Mouse (Mus musculus): ENCODE measurements around the gene Lrrc8d.
"Not testable (repeated sequence)": the region's sequence is repeated elsewhere in the genome, so short reads cannot be mapped to it uniquely, and the experiment has no call there.

Lrrc8d gene

DNA sequence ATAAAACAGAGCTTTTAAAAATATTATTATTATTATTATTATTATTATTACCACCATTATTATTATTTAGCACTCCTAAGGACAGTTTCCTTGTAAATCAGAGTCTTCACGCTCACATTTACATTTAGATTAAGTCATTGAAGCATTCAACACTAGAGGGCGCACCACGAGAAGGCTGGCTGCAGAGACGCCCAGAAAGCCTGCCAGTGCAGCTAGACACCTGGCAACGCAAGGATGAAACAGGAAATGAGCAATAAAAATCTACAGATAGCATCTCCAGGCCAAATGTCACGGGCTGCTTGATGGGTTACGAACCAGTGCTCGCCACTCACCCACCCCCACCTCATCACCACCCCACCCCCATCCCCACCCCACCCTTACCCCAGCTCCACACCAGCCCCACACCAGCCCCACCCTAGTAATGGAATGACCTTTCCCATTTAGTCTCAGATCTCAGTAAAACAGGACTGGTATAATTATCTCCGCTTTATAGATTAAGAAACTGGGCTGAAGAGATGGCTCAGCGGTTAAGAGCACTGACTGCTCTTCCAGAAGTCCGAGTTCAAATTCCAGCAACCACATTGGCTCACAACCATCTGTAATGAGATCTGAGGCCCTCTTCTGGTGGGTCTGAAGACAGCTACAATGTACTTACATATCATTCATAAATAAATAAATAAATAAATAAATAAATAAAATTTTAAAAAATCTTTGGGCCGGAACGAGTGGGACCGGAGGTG, 14.7 kb upstream of the Lrrc8d start:
- peak; percentile 93 for DNase-seq (ENCODE audit: low spot score)

DNA sequence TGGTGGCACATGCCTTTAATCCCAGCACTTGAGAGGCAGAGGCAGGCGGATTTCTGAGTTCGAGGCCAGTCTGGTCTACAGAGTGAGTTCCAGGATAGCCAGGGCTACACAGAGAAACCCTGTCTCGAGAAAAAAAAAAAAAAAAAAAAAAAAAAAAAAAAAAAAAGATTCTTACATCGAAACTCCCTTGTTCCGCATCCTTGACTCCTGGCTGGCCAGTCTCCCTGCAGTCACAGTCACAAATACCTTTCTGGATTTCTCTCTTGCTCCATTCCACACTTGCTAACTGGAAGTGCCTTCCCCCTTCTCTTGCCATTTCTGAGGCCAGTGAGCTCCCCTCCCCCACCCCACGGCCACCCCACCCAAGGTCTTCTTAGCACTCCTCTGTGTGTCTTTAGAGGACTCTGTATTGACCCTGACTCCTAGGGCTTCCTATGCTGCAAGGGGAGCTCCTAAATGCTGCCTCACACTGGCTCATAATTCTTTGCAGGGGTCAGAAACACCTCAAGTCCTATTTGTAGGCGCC, 13.9 kb upstream of the Lrrc8d start:
- DNase-seq (ENCODE audit: low spot score) = not testable (repeated sequence)

DNA sequence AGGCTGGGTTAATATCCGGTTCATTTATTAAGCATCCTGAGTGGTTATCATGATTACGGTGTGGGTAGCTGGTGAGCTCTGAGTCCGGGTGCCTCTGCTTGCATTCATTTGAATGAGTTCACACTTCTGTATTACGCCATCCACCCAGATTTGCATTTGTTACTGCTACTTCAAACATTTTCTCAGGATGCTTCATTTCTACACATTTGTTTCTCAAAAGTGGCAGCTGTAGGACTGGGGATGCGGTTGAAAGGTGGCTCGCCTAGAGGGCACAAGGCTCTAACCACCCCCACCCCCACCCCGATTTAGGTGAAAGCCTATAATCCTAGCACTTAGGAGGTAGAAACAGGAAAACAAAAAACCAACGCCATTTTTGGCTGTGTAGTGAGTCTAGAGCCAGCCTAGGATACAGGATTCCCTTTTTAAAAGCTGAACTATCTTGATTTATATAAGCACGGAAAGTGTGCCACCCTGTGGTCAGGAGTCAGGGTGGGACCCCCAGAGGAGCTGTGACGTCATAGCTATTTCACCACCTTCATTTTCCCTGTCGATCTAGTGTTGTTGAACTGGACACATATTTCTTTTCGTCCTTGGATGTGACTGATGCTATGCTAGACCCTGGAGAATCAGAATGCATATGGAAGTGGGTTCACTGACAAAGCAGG, 13.3 kb upstream of the Lrrc8d start:
- no peak for DNase-seq (ENCODE audit: low spot score)

DNA sequence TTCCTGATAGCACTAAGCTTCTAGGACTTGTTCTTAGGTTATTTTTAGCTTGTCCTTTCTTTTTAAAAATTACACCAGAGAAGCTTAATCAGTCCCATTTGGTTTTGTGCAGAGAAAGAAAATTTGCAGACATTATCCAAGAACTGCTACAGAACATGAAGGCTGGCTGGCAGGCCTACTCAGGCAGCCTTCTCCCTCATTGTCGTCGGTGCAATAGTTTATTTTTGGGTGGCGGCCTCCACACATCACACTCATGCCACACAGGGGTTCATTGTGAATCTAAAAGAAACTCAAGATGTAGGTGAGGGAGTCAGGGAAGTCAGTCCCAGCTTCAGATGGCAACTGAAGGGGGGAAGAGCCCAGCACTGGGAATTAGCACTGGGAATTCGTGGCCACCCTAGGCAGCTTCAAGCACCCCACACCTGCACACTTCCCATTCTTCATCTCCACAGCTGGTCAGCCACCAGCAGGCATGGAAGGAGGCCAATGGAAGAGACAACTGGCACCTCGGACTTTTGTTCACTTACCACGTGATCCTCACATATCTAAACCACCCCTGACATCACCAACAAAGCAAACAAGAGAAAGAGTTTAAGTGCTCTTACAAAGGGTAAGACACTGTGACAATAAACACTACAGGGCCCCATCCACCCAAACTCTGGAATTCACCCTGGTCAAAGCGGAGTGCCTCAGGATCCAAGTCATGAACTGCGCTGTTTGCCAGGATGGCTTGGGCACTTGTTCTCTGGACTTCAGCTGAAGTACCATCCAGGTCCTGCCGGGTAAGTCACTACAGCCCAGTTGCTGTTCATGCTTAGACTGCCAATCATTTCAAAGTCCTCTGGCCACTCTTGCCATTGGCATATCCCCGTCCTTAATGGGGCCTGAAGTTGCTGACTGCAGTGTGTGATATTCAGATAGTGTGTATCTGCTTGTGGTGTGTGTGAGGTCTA, 9.0 kb upstream of the Lrrc8d start:
- DNase-seq (ENCODE audit: low spot score) = no peak

GRCm38 (mm10) chr5:105691645-105692044, 8.1 kb upstream of the Lrrc8d start:
- DNase-seq (ENCODE audit: low spot score) = no peak

- no peak for DNase-seq (ENCODE audit: low spot score)
Observed at GRCm38 (mm10) chr5:105694339-105694930, 5.3 kb upstream of the Lrrc8d start.

DNA sequence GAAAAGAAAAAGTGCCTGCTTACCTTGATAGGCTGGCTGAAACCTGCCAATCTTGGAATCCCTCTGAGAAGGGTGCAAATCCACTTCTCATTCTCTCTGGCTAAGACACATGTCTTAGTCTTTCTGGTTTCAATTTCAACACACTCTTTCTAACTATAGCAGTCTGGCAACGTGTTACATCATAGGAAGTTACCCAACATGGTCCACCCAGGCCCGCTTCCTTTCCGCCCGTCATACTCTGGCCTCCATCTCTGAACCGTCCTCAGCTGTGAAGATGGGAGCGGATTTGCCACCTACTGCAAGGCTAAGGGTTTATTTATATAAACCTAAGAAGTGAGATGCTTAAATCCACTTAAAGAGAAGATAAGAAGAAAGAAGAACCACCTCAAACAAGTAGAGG, 3.7 kb upstream of the Lrrc8d start:
- no peak for DNase-seq (ENCODE audit: low spot score)

- DNase-seq (ENCODE audit: low spot score) = no peak
Observed at GRCm38 (mm10) chr5:105697886-105698285, 1.9 kb upstream of the Lrrc8d start.

DNA sequence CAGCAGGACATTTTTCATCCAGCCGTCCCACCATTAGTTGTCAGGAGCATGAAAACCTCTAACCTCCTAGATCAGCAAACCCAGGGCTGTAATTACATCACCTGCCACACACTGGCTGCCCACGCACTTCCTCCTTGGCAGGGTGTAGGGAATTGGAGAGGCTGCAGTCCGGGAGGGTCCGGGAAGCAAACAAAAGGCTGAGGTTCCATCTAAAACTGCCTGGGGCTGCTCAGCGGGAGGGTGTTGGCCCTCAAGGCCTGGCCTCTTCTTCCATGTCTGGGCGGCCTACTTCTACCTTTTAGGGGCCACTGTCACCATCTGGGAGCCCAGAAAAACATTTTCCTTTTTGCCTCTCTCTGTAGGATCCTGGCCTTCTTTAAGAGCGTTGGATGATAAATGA, 1.1 kb upstream of the Lrrc8d start:
- DNase-seq (ENCODE audit: low spot score) = peak; percentile 69

DNA sequence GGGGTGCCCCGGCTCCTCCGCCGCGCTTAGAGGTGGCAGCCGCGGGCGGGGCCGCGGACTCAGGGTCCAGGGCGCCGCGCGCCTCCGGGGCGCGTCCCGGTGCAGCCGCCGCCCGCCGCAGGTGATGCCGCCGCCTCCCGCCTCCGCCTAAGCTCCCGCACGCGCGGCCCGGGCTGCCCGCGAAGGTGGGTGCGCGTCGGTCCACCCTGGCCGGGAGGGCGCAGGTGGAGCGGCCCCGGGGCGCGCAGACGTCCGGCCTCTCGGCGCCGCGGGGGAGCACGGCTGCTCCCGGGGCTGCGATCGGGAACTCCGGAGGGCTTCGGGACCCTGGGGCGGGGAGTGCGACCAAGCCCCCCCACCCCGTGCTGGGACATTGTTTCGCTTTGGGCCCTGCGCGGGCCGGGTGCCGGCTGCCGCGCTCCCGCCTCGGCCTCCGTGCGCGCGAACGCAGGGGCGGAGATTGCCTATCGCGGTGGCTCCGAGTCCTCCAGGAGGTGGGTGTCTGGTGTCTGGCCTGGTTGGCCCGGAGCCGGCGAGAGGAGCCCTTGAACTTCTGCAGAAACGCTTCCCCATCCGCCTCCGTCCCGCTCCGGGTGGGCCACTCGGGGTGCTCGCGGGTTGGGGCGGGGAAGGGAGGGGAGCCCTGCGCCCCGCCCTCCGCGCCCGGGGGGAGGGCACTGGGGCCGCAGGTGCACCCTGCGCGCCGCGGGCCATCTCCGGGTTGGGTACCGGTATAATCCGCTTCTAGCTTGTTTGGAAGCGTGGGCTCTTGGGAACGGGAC, 492 bp downstream of the Lrrc8d start:
- DNase-seq (ENCODE audit: low spot score) = peak; percentile 74

DNA sequence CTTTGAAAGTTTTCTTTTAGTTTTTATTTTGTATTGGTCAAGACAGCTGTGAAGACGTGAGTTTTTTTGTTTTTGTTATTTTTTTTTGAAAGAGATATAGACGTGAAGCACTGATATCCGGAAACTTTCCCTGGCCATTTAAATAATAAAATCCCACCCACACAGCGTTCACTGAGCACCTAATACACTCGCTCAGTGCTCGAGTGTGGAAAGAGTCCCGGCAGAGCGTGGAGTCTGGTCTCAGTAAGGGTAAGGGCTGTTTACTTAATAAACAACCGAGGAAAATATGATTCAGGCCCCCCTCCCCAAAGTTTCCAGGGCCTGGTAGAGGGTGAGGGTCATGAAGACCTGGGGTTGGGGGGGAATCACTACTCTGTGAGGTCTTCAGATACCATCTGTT, 1.6 kb downstream of the Lrrc8d start:
- DNase-seq (ENCODE audit: low spot score) = no peak

- DNase-seq (ENCODE audit: low spot score) = no peak
Observed at GRCm38 (mm10) chr5:105701844-105702243, 2.1 kb downstream of the Lrrc8d start.

GRCm38 (mm10) chr5:105702580-105703285, 3.0 kb downstream of the Lrrc8d start:
- DNase-seq (ENCODE audit: low spot score) = no peak

- no peak for DNase-seq (ENCODE audit: low spot score)
Observed at GRCm38 (mm10) chr5:105703286-105703655, 3.5 kb downstream of the Lrrc8d start.

DNA sequence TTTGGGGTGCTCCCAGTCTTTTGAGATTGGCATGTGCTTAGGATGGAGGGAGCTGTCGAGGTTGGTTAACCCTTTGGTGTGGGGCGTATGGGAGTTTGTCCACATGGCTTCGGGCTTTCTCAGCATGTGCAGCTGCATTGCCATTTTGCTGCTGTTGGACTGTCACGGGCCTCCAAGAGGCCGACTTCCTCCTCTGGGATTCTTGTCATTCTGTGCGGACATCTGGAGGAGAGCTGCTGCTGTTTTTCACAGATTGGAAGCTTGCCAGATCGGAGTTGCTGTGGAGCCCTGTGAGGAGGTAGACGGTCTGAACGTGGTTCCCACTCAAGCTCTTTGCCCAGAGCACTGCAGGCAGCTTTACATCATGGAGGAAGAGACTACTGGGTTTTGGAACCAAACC, 4.8 kb downstream of the Lrrc8d start:
- peak; percentile 71 for DNase-seq (ENCODE audit: low spot score)

DNA sequence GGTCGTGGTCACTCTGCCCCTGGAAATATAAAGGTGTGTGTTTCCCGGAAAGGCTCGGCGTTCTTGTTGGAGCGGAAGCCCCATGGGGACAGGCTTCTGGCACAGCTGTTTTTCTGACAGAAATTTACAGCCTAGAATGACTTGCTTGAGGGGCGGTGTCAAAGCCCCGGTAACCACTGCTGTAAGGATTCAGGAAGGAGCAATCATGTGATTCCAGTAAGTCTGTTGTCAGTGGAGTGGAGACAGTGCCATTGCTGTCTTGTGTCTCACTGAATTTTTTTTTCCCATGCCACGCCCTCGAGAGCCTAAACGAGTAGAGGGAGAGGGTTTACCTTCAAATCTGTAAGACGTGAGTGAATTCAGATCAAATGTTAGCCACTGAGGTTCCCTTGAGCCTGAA, 6.9 kb downstream of the Lrrc8d start:
- no peak for DNase-seq (ENCODE audit: low spot score)

GRCm38 (mm10) chr5:105708276-105708675, 8.5 kb downstream of the Lrrc8d start:
- no peak for DNase-seq (ENCODE audit: low spot score)

GRCm38 (mm10) chr5:105710473-105710872, 10.7 kb downstream of the Lrrc8d start:
- no peak for DNase-seq (ENCODE audit: low spot score)

GRCm38 (mm10) chr5:105714446-105714845, 14.7 kb downstream of the Lrrc8d start:
- DNase-seq (ENCODE audit: low spot score) = no peak

DNA sequence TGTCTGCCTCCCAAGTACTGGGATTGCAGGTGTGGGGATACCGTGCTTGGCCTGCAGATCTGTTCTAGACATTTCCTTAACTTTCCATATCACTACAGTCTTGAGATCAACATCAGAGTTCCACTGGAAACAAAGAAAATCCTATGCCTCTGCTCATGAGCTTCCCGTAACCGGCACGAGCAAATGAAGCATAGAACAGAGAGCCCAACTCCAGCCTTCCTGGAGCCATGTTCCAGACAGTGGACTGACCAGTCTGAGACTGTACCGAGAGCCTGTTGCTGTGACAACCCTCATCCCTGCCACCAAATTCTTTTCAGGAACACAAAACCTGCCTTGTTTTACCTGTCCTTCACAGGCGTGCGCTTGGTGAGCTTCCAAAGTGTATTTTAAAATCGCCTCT, 15.3 kb downstream of the Lrrc8d start:
- no peak for DNase-seq (ENCODE audit: low spot score)

All from MN1 (cell line).